Mouse (Mus musculus) heart, adult 18-20 months (tissue): Measurements from ENCODE around the gene Hapln3. TPM values are rescaled to one million over a fixed set of nuclear protein-coding genes. Genes with fewer than 3 reads are reported as not detected.
A peak's percentile ranks its signal among the peaks of the same experiment; 100 is the strongest.

Source experiments
- DNase-seq, 2 experiments: peaks; one replicate each; pipeline ENCODE4 v3.0.0; 2021 to 2022; ENCODE audit warnings: mixed read lengths in 1 of 2
- long read RNA-seq, 2 experiments: library from polyadenylated mRNA; stranded (forward); transcript quantifications; one replicate each; pipeline ENCODE4 v2.0.0; 2021
- total RNA-seq, 2 experiments: library from RNA; stranded (reverse); gene quantifications; 2 replicates each; pipeline ENCODE4 v1.2.3; 2021

Hapln3 gene
- total RNA-seq, result under 1 TPM; 0.27 to 0.36 TPM
- long read RNA-seq, experiment 1, partial matches to known transcripts, result 0 of 1 reads
- long read RNA-seq, experiment 1, other reads (novel, unspliced or antisense), result 1 of 1 reads
- long read RNA-seq, experiment 2, result 0 reads

GRCm38 (mm10) chr7:79130843-79131444, at the start of gene Hapln3:
Gene Hapln3 (minus strand): TSS chr7:79131018.
- peak; percentile 45 to 48 for DNase-seq

GRCm38 (mm10) chr7:79173800-79174199, 43.0 kb upstream of the Hapln3 start:
- DNase-seq, result no peak

DNA sequence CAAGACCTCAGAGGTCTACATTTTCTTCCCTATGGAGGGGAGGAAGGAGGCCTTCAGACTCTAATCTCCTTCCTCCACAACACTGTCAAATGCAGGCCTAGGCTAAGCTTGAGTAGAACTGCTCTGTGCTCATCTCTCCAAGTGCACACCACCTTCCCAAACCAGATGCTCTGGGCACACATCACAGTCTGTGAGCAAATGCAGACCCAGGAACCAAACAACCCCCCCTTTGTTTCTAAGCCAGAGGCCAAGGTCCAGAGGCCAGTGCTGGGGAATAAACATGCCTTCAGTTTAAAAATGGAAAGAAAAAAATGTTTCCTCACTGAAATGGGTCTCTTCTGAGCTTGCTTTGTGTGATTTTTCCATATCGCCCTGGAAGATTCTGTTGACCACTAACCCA, 41.0 kb upstream of the Hapln3 start:
- no peak for DNase-seq

DNA sequence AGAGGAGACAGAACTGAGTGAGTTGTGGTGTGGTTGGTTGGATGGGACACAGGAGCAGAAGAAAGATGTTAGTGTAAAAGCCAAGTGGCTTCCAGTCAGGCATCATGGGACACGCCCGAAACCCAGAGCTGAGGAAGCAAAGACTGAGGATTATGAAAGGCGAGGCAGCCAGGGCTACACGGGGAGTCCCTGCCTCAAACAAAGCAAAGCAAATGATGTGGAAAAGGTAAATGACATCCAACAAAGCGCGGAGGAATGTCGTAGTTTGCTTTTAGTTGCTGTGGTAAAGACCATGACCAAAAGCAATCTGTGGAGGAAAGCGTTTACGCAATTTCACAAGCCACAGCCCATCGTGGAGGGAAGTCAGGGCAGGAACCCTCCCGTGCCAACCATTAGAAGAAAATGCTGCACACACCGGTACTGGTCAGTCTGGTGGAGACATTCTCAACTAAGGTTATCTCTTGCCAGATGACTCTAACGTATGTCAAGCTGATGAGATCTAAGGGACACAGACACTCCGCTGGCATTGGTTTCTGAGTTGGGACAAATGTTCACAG, 36.3 kb upstream of the Hapln3 start:
- no peak for DNase-seq

- DNase-seq, result no peak
Observed at GRCm38 (mm10) chr7:79159406-79159805, 28.6 kb upstream of the Hapln3 start.

- peak in 1 of 2 experiments; percentile 38 for DNase-seq
Observed at GRCm38 (mm10) chr7:79149522-79149921, 18.7 kb upstream of the Hapln3 start.

DNA sequence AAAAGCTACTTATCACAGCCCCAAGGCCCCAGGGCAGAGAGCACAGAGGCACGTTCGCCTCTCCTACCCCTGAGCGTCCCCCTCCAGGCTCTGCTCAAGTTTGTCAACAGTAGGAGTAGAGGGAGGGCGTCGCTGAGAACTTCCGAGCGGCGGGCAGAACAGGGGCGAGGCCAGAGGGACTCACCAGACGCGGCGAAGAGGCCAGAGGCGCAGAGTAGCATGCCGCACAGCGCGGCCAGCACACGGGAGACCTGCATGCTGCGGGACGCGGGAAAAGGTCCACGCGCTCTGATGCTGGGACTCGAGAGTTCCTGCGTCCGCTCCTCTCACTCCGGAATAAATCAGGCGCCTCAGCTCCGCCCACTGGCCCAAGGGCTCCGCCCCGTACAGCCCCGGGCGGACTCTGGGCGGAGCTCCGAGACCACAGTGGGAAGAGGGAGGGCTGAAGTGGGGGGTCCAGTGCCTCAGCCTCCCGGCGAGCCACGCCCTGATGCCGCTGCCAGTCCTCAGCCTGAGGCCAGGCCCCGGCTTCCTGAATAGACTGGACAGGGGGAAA, 18.0 kb upstream of the Hapln3 start, which contains the start of gene Mfge8:
Gene Mfge8 (minus strand): TSS at position 350 of the 556 bp plus-strand sequence.
- DNase-seq, result peak; percentile 96 to 97

DNA sequence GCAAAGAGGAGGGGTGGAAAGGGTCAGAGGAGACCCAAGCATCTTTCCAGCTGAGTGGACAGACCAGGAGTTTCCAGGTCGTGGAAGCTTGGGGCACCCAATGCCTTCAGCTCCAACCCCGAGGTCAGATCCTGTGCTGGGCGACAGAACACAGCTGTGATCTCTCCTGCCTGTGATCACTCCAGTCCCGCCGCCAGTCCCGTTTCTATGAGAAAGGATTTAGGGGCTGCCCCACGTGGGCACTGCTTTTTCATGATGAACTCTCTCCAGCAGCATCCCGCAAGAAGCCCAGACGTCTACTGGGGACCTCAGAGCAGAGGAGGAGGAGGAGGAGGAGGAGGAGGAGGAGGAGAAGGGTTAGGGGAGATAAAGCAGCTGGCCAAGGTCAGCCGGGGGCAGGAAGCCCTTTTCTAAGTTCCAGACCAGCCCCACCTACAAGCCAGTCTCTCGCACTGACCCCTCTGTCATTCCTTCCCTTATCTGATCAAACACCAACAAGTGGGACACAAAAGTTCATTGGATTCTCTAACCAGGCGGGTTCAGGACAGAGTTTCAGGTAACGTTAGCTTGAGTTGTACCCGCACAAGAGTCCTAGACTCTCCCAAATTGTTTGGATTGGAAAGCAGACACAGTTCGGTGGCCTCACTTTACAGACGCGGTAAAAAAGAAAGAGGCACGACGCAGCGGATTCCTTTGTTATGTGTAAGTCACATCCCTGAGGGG, 17.3 kb upstream of the Hapln3 start:
- peak in 1 of 2 experiments; percentile 48 for DNase-seq

GRCm38 (mm10) chr7:79147011-79147837, 16.4 kb upstream of the Hapln3 start:
- peak; percentile 65 to 68 for DNase-seq

DNA sequence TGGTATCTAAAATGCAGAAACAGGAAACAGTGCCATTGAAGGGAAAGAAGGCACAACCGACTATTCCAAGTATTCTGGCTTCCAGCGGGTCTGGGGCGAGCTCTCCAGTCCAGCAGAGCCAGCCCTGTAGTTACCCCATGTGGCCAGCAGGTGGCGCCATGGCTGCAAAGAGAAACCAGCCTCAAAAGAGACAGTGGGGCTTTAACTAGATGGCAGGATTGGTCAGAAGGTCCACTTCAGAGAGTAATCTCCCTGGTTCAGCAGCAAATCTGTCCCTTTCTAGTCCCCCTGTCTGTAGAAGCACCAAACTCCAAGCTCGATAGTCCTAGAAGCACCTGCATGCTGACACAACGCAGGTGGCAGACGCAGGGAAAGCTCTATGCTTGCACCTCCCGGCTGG, 10.1 kb upstream of the Hapln3 start:
- DNase-seq, result peak; percentile 75 to 90

- no peak for DNase-seq
Observed at GRCm38 (mm10) chr7:79139891-79140591, 9.2 kb upstream of the Hapln3 start.

- DNase-seq, result no peak
Observed at GRCm38 (mm10) chr7:79139328-79139824, 8.6 kb upstream of the Hapln3 start.

GRCm38 (mm10) chr7:79133391-79133790, 2.6 kb upstream of the Hapln3 start:
- no peak for DNase-seq

- no peak for DNase-seq
Observed at GRCm38 (mm10) chr7:79130385-79130784, 433 bp downstream of the Hapln3 start.

DNA sequence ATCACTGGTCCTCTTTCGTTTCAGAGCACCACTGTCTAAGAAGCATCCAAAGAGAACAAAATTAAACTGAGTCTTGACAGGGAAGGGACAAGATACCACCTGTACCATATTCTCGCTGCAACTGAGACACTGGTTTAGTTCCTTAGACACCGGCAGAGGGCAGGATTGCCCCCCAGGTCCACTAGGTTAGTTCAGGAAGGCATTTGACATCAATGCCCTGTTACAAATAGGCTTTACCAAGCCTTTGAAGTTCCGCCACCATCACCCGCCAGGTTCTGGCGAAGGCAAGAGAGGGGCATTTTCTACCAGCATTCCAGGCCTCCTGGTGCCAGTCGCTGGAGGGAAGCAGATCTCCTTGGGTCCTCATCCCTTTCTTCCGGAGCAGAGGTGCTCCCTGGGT, 935 bp downstream of the Hapln3 start:
- no peak for DNase-seq

- DNase-seq, result no peak
Observed at GRCm38 (mm10) chr7:79123465-79123864, 7.4 kb downstream of the Hapln3 start.

DNA sequence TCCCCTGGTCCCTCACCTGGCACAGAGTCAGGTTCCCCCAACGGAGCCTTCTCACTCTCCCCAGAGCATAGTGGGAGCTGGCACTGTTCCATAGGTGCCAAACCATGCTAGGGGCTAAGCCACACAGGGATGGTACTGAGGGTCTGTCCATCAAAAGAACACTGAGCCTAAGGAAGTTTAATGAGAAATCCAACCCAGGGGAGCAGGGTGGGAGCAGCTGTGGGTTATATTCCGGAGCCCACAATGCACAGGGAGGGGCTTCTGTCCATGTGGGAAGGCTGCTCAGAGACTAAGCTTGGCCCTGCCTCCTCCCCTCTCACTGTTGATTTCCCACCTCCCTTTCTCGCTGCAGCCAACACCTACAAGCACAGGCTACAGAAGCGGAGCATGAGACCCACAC, 17.0 kb downstream of the Hapln3 start:
- no peak for DNase-seq

DNA sequence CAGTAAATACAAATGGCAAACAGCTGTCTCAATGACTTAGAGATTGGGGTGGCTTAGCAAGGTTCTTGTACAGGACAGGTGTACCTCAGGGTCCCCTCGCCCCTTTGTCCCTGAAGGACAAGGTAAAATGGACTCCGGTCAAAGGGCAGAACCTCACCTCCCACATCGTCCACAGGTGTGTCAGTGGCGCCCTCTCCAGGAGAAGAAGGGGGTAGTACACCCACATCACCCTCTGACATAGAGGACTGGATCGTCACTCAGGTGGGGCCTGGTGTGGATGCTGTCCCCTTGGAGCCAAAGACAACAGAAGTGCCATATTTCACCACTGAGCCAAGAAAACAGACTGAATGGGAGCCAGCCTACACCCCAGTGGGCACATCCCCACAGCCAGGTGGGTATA, 34.3 kb downstream of the Hapln3 start:
- DNase-seq, result no peak

GRCm38 (mm10) chr7:79089111-79089510, 41.7 kb downstream of the Hapln3 start:
- DNase-seq, result peak in 1 of 2 experiments; percentile 45

DNA sequence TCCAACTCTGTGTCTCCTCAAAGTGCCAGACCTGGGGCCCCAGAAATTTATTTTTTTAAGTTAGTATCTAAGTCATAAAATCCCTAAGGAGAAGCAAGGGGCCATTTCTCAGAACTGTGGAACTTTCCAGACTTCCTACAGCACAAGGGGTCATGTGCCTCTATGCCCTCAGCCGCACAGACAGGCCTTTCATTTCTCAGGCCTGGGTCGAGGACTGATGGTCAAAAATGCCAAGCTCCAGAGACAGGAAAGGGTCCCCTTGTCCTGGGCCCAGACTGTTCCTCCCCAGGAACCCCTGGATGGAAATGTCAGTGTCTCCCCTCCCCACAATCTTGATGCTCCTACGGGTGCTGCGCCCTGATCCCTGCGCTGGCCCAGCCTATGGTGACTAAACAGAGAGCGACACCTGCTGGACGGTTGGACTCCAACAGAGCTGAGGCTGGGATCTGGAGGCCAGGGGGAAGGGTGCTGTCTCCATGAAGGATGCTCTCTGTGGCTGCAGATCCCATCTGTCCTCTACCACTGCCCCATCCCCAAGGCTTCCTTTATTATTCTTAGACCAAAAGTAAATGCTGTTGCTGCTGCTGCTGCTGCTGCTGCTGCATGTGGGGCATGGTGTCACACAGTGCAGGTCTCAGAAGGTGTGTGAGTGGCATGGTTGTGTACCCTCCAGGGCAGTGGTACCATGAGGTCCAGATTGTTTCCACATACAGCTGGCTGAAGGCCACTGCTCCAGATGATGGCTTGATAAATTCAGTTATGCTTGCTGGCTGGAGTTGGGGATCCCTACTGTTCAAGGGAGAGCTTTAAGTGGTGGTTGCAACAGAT, 50.0 kb downstream of the Hapln3 start:
- peak; percentile 26 to 78 for DNase-seq
